Mouse (Mus musculus): ENCODE results near the gene Myo15. TPM values are rescaled to one million over a fixed set of nuclear protein-coding genes. Genes with fewer than 3 reads are reported as not detected.
A peak's percentile ranks its signal among the peaks of the same experiment; 100 is the strongest.
"Not testable (repeated sequence)": the region's sequence is repeated elsewhere in the genome, so short reads cannot be mapped to it uniquely, and the experiment has no call there.

The Myo15 gene
- polyA plus RNA-seq (2015; fragmentation: Nextera tagmentation; extraction: Ambion mirVana) = 0.15 and 0.21 TPM in 2 replicates

DNA sequence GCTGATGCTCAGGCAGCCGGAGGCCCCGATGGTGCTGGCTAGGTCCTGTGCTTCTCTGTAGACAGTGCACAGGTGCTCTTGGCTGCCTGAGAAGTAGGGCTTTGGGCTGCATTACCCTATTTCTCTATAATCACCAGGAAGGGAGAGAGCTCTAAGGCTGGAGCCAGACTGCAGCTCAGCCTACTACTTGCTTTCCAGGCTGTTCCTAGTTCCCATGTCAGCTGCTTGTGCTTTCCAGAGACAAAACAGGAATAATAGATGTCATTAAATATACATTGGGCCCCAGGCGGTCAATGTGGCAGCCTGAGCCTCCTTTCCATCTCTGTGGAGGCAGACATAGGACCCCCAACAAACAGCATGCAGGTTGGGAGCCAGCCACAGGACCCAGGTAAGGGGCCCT lies at the start of gene Myo15:
Gene Myo15 (plus strand): TSS at position 301 of the 400 bp plus-strand sequence.
- no peak for ATAC-seq (ENCODE audit: low read depth)
- WGBS = 86% methylated on average over 3 of the region's 3 CpGs
- Histone ChIP-seq H3K9me3 (no peaks in the 10 kb centered on the region), H3K27ac (replicated peaks) (no peak within 1 kb of the TSS), H3K4me3 (no peak within 1 kb of the TSS), H3K4me1 (replicated peaks) (no peaks in the 10 kb centered on the region), H3K4me2 (no peak within 1 kb of the TSS), H3K9ac (no peak within 1 kb of the TSS), H3K27me3 (no peaks in the 10 kb centered on the region), H3K36me3 (peaks cover 69% of the 10 kb centered on the region)

DNA sequence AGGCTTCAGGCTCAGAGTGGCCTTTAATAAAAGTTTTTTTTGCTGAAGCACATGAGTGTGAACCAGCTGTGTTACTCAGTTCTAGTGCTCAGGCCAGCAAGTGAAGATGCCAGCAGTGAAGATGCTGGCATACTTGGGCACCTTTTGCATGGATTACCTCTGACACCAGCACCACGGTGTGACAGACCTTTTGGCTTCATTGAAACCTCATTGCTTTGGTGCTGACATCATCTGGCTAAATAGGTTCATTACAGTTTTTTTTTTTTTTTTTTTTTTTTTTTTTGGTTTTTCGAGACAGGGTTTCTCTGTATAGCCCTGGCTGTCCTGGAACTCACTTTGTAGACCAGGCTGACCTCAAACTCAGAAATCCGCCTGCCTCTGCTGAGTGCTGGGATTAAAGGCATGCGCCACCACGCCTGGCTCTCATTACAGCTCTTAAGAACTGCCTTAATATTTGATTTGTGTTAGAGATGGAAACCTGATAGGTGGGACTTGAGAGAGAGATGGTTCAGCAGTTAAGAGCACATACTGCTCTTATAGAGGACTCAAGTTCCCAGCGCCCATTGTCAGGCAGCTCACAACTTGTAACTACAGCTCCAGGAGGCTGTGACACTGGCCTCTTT lies 47.0 kb upstream of the Myo15 start:
- WGBS = 65% methylated on average over 6 of the region's 6 CpGs
- ATAC-seq (ENCODE audit: low read depth) = no peak
- H3K9ac ChIP-seq = no peak overlapping the region

DNA sequence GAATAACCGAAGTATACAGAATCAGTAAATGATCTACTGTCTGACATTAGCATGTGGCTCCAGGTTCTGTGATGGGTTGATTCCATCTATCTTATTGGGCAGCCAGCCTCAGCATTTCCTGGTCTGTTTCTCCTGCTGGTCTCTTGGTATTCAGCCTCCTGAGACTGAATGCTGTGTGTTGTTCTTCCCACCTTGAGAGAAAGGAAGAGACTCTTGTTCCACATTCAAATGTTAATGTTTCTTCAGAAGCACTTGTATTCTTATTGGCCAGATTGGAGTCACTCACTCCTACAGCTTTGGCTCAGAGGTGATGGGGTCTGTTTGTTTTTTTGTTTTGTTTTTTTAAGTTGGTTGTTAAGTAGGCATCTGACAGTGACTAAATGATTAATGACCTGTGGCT lies 46.1 kb upstream of the Myo15 start:
- Histone ChIP-seq H3K9me3 (no peaks in the 10 kb centered on the region), H3K4me3 (no peak overlapping the region), H3K27ac (replicated peaks) (no peak overlapping the region), H3K9ac (no peak overlapping the region), H3K4me1 (replicated peaks) (peaks cover 16% of the 10 kb centered on the region), H3K27me3 (no peaks in the 10 kb centered on the region), H3K4me2 (no peak overlapping the region), H3K36me3 (peaks cover 23% of the 10 kb centered on the region)
- 31% methylated on average over 1 of the region's 1 CpGs for WGBS
- ATAC-seq (ENCODE audit: low read depth) = no peak

More for the DNA sequence above, 47.0 kb upstream of the Myo15 start:
- Histone ChIP-seq H3K4me2 (no peak overlapping the region), H3K36me3 (peaks cover 14% of the 10 kb centered on the region), H3K27me3 (no peaks in the 10 kb centered on the region), H3K4me3 (no peak overlapping the region), H3K27ac (replicated peaks) (no peak overlapping the region), H3K9me3 (no peaks in the 10 kb centered on the region), H3K4me1 (replicated peaks) (peaks cover 18% of the 10 kb centered on the region)

DNA sequence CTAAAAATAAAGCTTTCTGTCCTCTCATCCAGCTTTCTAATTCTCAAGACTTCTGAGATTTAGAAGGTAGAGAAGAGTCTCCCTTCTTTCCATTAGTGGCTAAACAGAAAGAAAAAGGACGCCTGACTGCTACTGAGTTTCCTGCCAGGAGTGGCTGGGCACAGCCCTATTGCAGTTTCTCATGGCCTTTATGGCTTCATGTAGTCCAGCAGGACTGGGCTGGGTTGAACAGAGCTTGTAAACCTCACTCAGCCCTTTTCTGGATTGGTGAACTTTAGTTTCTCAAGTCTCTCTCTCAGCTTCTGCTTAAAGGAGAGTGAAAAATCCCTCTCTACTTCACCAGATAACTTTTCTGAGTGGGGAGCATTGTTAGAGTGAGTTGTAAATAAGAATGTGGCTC lies 42.7 kb upstream of the Myo15 start:
- Histone ChIP-seq H3K9me3 (no peaks in the 10 kb centered on the region), H3K36me3 (peaks cover 43% of the 10 kb centered on the region), H3K4me2 (no peak overlapping the region), H3K27me3 (no peaks in the 10 kb centered on the region), H3K9ac (no peak overlapping the region), H3K4me3 (no peak overlapping the region), H3K4me1 (replicated peaks) (no peaks in the 10 kb centered on the region), H3K27ac (replicated peaks) (no peak overlapping the region)
- ATAC-seq (ENCODE audit: low read depth) = no peak
- 79% methylated on average over 1 of the region's 1 CpGs for WGBS

DNA sequence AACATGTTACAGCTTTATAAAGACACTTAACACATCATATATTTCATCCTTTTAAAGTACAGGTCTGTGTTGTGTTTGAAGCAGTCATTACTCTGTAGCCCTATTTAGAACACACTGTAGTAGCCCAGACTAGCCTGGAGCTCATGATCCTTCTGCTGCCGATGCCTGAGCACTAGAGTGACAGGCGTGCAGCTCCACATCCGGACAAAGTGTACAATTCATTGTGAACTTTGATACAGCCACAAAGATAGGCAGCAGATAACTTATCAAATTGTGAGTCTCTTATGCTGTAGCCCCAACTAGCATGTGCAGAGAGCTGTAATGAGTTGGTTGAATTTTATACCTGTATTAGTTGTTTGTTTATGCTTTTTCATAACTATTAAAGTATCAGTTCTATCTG lies 41.5 kb upstream of the Myo15 start:
- no peak for ATAC-seq (ENCODE audit: low read depth)

DNA sequence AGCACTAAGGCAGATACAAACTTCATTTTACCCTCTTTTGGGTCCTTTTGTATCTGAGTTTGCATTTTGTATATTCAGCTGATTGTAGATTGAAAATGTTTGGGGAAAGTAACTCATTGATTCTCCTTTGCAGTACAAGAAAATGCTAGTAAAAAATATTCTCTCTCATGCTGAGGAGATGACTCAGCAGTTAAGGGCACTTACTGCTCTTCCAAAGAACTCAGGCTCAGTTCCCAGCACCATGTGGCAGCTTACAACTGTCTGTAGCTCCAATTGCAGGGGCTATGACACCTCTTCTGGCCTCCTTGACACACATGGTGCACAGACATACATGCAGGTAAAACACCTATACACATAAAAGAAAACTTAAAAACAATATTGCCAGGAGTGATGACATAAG lies 35.6 kb upstream of the Myo15 start:
- Histone ChIP-seq H3K4me3 (no peak overlapping the region), H3K36me3 (peaks cover 79% of the 10 kb centered on the region), H3K27me3 (no peaks in the 10 kb centered on the region), H3K4me1 (replicated peaks) (no peaks in the 10 kb centered on the region), H3K27ac (replicated peaks) (no peak overlapping the region), H3K9me3 (no peaks in the 10 kb centered on the region), H3K9ac (no peak overlapping the region), H3K4me2 (no peak overlapping the region)
- no peak for ATAC-seq (ENCODE audit: low read depth)

More for the DNA sequence above, 41.5 kb upstream of the Myo15 start:
- no peak overlapping the region for H3K27ac ChIP-seq (replicated peaks)
- H3K36me3 ChIP-seq = peaks cover 53% of the 10 kb centered on the region
- 96% methylated on average over 3 of the region's 3 CpGs for WGBS
- H3K4me1 ChIP-seq (replicated peaks) = no peaks in the 10 kb centered on the region
- H3K9me3 ChIP-seq = no peaks in the 10 kb centered on the region
- H3K4me3 ChIP-seq = no peak overlapping the region
- H3K4me2 ChIP-seq = no peak overlapping the region
- H3K27me3 ChIP-seq = no peaks in the 10 kb centered on the region
- H3K9ac ChIP-seq = no peak overlapping the region

DNA sequence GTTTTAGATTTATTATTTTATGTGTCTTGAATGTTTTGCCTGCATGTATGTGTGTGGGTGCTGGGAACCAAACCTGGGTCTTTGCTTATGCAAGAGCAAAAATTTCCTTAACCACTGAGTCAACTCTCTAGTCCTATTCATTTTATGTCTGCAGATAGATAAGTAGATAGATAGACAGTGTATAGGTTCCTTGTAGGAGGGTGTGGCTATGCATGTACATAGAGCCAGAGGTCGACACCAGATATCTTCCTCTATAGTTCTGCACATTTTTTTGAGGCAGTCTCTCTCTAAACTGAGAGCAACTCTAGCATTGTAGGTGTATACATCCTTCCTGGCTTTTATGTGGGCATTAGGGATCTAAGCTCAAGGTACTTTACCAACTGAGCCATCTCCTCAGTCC lies 34.0 kb upstream of the Myo15 start:
- Histone ChIP-seq H3K27me3 (no peaks in the 10 kb centered on the region), H3K4me1 (replicated peaks) (no peaks in the 10 kb centered on the region), H3K9ac (no peak overlapping the region), H3K4me3 (no peak overlapping the region), H3K27ac (replicated peaks) (no peak overlapping the region), H3K9me3 (no peaks in the 10 kb centered on the region), H3K36me3 (peaks cover 80% of the 10 kb centered on the region), H3K4me2 (no peak overlapping the region)
- 94% methylated on average over 1 of the region's 1 CpGs for WGBS
- ATAC-seq (ENCODE audit: low read depth) = no peak

DNA sequence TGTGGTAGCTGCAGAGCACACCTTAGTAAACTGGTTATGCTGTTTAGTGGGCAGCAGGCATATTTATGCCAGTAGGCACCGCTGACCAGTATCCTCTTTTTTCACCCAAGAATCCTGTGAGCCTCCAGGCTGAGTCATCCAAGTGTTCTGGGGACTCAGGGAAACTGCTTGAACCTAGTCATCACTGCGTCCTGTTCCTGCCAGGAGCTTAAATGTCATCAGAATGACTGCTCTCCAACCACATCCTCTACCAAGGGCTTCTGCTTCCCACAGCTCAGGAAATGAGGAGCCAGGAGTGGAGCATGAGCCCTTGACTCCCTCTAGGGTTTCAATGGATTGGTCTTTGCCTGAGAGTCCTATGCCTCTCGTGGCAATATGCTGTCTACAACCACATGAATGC lies 32.5 kb upstream of the Myo15 start:
- Histone ChIP-seq H3K4me2 (no peak overlapping the region), H3K27me3 (no peaks in the 10 kb centered on the region), H3K4me1 (replicated peaks) (no peaks in the 10 kb centered on the region), H3K4me3 (no peak overlapping the region), H3K27ac (replicated peaks) (no peak overlapping the region), H3K36me3 (peaks cover 83% of the 10 kb centered on the region), H3K9ac (no peak overlapping the region), H3K9me3 (no peaks in the 10 kb centered on the region)
- no peak for ATAC-seq (ENCODE audit: low read depth)
- 92% methylated on average over 3 of the region's 3 CpGs for WGBS

DNA sequence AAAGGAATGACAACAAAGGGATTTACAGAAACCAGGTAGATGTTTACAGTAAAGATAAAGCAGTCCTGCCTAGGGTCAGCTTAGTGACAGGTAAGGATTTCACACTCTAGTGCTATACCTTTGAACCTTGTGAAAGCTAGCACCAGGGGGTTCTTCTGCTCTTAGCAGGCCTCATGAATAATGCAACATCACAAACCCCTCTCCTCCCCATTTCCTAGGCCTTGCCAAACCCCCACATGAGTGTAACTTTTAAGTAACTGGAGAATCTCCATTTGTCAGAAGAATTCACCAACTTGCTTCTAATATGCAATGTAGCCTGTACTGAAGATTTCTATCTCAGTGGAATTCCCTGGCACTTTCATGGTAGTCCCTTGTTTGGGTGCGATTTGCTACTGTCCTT lies 29.5 kb upstream of the Myo15 start:
- H3K4me2 ChIP-seq; H3K4me3 ChIP-seq; H3K27ac ChIP-seq (replicated peaks); ATAC-seq (ENCODE audit: low read depth); H3K4me1 ChIP-seq (replicated peaks); H3K9me3 ChIP-seq; H3K9ac ChIP-seq; H3K27me3 ChIP-seq: not testable (repeated sequence)
- H3K36me3 ChIP-seq = peaks cover 88% of the 10 kb centered on the region
- 26% methylated on average over 1 of the region's 1 CpGs for WGBS

DNA sequence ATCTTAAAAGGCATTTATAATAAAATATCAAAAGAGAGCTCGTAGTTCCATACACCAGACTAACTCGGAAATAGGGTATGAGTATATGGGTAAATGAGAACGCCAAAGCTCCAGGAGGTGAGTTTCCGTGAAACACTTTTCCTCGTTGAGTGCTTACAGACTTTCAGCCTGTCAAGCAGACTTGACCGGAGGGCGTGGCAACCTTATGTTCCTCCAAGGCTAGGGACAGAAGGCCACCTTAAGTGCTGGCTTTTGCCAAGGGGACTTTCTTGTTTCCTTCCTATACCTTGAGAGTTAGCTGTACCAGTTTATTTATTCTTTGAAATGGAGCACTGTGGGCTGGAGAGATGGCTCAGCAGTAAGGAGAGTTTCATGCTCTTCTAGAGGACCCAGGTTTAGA lies 29.0 kb upstream of the Myo15 start:
- no peak overlapping the region for H3K4me2 ChIP-seq
- H3K27ac ChIP-seq (replicated peaks) = no peak overlapping the region
- no peaks in the 10 kb centered on the region for H3K27me3 ChIP-seq
- ATAC-seq (ENCODE audit: low read depth) = no peak
- H3K9me3 ChIP-seq = no peaks in the 10 kb centered on the region
- WGBS = 45% methylated on average over 7 of the region's 7 CpGs
- H3K4me3 ChIP-seq = no peak overlapping the region
- peaks cover 84% of the 10 kb centered on the region for H3K36me3 ChIP-seq
- no peaks in the 10 kb centered on the region for H3K4me1 ChIP-seq (replicated peaks)
- no peak overlapping the region for H3K9ac ChIP-seq

DNA sequence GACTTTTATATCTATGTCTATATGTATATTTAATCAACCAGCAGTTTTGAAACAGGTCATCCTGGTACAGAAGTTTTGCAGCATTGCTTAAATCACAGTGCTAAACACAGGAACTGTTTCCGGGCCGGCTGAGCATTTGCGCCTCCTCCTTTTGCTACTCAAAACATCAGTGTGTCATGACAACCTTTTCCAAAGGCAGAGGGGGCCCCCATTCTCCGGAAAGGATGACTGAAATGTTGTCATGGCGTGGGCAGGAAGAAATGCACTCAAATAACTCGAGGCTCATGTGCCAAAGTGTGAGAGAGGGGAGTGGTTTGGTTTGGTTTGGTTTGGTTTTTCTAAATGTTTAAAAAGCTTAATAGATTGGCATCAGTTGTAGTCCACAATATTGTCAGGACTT lies 26.2 kb upstream of the Myo15 start:
- Histone ChIP-seq H3K9ac (no peak overlapping the region), H3K4me1 (replicated peaks) (no peaks in the 10 kb centered on the region), H3K4me2 (no peak overlapping the region), H3K27ac (replicated peaks) (no peak overlapping the region), H3K9me3 (no peaks in the 10 kb centered on the region), H3K27me3 (no peaks in the 10 kb centered on the region), H3K4me3 (no peak overlapping the region), H3K36me3 (peaks cover 60% of the 10 kb centered on the region)
- no peak for ATAC-seq (ENCODE audit: low read depth)
- 92% methylated on average over 6 of the region's 6 CpGs for WGBS

DNA sequence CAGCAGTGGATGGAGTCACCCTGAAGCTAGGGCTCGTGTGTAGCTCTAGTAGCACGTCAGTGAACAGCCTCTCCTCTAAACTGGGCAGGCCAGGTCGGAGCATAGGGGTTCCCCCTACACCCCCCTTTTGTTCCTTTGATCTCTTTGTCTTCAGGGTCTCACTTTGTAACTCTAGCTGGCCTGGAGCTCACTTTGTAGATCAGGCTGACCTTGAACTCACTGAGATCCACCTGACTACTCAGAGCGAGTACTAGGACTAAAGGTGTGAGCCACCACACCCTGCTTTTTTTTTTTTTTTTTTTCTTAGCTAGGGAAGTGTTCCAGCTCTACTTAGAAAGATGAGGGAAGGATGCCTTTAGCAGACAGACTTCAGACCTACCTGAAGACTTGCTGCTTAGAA lies 25.1 kb upstream of the Myo15 start:
- Histone ChIP-seq H3K4me3 (no peak overlapping the region), H3K27me3 (no peaks in the 10 kb centered on the region), H3K36me3 (peaks cover 49% of the 10 kb centered on the region), H3K4me2 (no peak overlapping the region), H3K27ac (replicated peaks) (no peak overlapping the region), H3K4me1 (replicated peaks) (no peaks in the 10 kb centered on the region), H3K9ac (no peak overlapping the region), H3K9me3 (no peaks in the 10 kb centered on the region)
- ATAC-seq (ENCODE audit: low read depth) = no peak
- WGBS = 82% methylated on average over 4 of the region's 4 CpGs

DNA sequence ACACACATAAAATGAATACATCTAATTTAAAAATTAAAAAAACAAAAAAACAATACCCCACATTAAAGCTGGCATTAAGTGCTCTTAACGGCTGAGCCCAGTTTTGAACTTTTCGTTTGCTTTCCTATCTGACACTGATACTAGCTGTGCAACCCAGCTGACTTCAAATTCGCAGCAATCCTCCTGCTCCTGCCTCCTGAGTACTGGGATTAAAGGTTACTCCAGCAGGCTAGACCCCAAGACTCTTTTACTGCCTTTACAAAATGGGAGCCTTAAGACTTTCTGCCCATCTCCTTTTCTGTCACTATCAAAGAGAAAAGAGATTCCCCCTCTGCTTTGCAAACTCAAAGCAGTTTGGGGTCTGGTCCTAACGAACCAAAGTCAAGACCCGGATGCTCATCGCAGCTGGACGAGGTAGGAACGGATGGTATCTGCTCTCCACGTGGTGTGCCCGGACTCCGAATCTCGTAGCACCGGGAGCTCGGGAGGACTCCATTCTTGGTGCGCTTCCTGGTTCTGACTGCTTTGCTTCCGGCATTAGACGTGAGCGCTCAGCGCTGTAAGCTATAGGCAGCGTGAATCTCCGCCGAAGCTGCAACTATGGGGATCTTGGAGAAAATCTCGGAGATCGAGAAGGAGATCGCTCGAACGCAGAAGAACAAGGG lies 14.9 kb upstream of the Myo15 start, which contains the start of gene Drg2:
Gene Drg2 (plus strand): TSS at position 512 of the 665 bp plus-strand sequence.
- H3K27ac ChIP-seq (replicated peaks) = peak within 1 kb of the TSS; percentile 64
- no peaks in the 10 kb centered on the region for H3K27me3 ChIP-seq
- H3K9me3 ChIP-seq = no peaks in the 10 kb centered on the region
- H3K4me1 ChIP-seq (replicated peaks) = peaks cover 13% of the 10 kb centered on the region
- peaks cover 34% of the 10 kb centered on the region for H3K36me3 ChIP-seq
- peak; percentile 91 for ATAC-seq (ENCODE audit: low read depth)
- WGBS = 5% methylated on average over 27 of the region's 27 CpGs
- peak within 1 kb of the TSS; percentile 90 for H3K4me2 ChIP-seq
- peak within 1 kb of the TSS; percentile 92 for H3K9ac ChIP-seq
- H3K4me3 ChIP-seq = peak within 1 kb of the TSS; percentile 67
